Mouse (Mus musculus) MN1 (cell line): ENCODE data around the gene Ctnnbl1.

Source experiments
- DNase-seq: peaks from one replicate; pipeline ENCODE4 v3.0.0-alpha.2; 2016; ENCODE audit warnings: low spot score

Ctnnbl1 gene

DNA sequence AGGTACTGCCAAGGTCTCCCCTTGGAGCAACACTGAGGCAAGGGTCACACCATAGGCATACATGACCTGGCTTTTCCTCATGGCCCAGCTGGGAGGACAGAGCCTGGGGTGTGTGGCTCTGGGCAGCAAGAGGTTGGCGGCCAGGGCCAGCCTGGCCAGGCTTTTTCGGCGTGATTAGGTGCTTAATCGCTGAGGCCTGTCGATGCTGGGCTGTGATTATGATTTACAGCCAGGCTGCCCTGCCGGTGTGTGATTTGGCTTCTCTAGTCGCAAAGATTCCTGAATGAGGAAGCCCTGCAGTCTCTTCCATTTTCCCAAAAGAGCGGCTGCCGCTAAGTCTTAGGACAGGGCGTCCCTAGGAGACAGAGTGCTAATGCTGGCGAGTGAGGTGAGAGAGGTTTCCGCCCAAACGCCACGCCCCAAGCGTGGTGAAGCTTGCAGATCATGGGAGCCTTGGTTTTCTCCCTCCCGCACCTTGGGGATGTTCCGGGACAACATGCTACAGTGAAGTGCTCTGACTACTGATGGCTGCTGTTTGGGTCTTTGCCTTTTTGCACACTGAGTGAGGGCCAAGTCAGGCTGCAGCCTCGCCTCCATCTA is 203.5 kb downstream of the Ctnnbl1 start:
- no peak for DNase-seq
